In the genomic region with DNA sequence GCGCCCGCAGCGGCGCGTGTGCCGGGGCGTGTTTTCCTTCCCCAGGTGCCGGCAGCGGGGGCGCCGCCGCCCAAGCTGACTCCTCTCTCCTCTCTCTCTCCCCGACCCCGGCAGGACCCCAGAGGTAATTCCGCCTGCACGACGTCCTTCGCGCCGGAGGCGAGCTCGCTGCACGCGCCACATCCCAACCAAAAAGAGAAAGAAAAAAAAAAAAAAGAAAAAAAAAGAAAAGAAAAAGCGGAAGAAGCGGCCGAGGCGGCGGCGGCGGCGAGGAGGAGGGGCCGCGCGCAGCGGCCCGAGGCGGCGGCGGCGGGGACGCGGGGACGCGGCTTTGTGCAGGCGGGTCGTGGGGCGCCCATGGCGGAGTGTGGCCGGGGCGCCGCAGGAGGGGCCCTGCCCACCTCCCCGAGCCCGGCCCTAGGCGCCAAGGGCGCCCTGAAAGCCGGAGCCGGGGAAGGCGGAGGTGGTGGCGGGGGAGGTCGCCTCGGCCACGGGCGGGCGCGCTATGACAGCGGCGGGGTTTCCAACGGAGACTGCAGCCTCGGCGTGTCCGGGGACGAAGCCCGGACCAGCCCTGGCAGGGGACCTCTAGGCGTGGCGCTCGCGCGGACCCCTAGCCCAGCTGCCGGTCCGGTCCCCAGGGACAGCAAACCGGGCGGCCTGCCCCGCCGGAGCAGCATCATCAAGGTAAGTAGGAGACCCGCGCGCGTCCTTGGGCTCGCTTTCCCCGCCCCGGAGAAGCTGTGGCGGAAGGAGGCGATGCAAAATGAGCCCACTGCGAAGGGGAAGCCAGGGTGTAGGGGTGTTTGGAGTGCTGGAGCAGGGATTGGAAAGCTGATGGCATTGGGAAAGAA, we compare ENCODE assay signal across 8 mouse cellular contexts. TPM values are rescaled to one million over a fixed set of nuclear protein-coding genes. Genes with fewer than 3 reads are reported as not detected.
DNase-seq lines count a peak whose midpoint lies in the region; ATAC-seq and TF ChIP-seq lines count a peak whose summit lies in the region.

A gene (plus strand): TSS at position 153 of the 854 bp plus-strand sequence.

- H3K4me1 ChIP-seq in G1E (ENCODE audit: insufficient read depth, low read depth, low read length): no peaks in the 10 kb centered on the region

- no peak for TF ChIP-seq CTCF in G1E (IDR thresholded peaks at IDR 0.05; ENCODE audit: low read depth, low read length)

- no peaks in the 10 kb centered on the region for H3K36me3 ChIP-seq in G1E (replicated peaks)

- peak within 1 kb of the TSS; percentile 27; the same call in 1 of the 2 replicates for H3K4me3 ChIP-seq in G1E (ENCODE audit: low read depth, low read length)

- ATAC-seq in G1E (ENCODE audit: extremely low read depth, insufficient number of reproducible peaks, low FRiP score, poor library complexity, severe bottlenecking): no peak
- ATAC-seq in hematopoietic stem cell, adult 5-6 weeks (replicated peaks in 1 of 2; ENCODE audit: insufficient read depth in 1 of 2, low FRiP score in 2 of 2, low TSS enrichment in 1 of 2, low read depth in 1 of 2, poor library complexity in 2 of 2, severe bottlenecking in 2 of 2): peak in 1 of 2 experiments; percentile 20; a peak in 2 of 4 replicates

- no peaks in the 10 kb centered on the region for H3K27me3 ChIP-seq in G1E (ENCODE audit: insufficient read depth, low read length)

- DNase-seq in G1E (ENCODE audit: low spot score): no peak
- DNase-seq in cerebellum, adult 8-10 months: peak; percentile 67
- peak; percentile 43 for DNase-seq in forelimb bud, embryonic 11.5 days (ENCODE audit: low read depth, low spot score)
- peak; percentile 27 for DNase-seq in layer of hippocampus, adult 9-11 months
- DNase-seq in lung, postnatal 10 days: peak; percentile 41
- DNase-seq in ovary, adult 18-20 months (ENCODE audit: low spot score): peak; percentile 20
- peak; percentile 79 for DNase-seq in thymus, postnatal 0 days (ENCODE audit: low spot score)

- H3K9me3 ChIP-seq in G1E (replicated peaks): peaks cover 48% of the 10 kb centered on the region

RNA-seq across cellular contexts. Expression of the gene that starts here (rescaled TPM):
- total RNA-seq in G1E (2014; fragmentation: Nextera tagmentation): 13.7 TPM in 1 of 2 replicates, not detected in the other
- 0.17 and 0.22 TPM in 2 replicates for total RNA-seq in G1E (2017)
- not detected in 2 replicates for polyA plus RNA-seq in G1E (2012)
- 38.9 and 43.5 TPM in 2 replicates for total RNA-seq in hematopoietic stem cell, adult 5-6 weeks (2017)
- 5.0 and 5.3 TPM in 2 replicates for polyA plus RNA-seq in thymus, postnatal 0 days (2015; fragmentation: Nextera tagmentation; extraction: Ambion mirVana)
